Mouse (Mus musculus) left cerebral cortex, adult 6 months (tissue): ENCODE results near the gene Tex28. TPM values are rescaled to one million over a fixed set of nuclear protein-coding genes. Genes with fewer than 3 reads are reported as not detected.

Experiments
- long read RNA-seq, 2 experiments: library from polyadenylated mRNA; unstranded; transcript quantifications; one replicate each; pipeline ENCODE4 v2.0.0; 2019 to 2020
- polyA plus RNA-seq: library from polyadenylated mRNA; unstranded; fragments of <200 nt; fragmentation: Nextera tagmentation; gene quantifications from 2 replicates; pipeline ENCODE4 v1.2.3, GENCODE M21; 2021

Tex28 gene
- not detected in 2 replicates for polyA plus RNA-seq
- long read RNA-seq, experiment 1 = 0 reads
- long read RNA-seq, experiment 2 = 0 reads

GRCm38 (mm10) chrX:74167738-74168137 lies at the start of gene Tex28:
Gene Tex28 (minus strand): TSS chrX:74167838.

GRCm38 (mm10) chrX:74176959-74177358 lies 9.3 kb upstream of the Tex28 start, which contains the start of gene Tktl1:
Gene Tktl1 (plus strand): TSS chrX:74177259.

GRCm38 (mm10) chrX:74135263-74135662 lies 32.4 kb downstream of the Tex28 start, which contains the start of gene Mecp2:
Gene Mecp2 (minus strand): TSS chrX:74135363.

GRCm38 (mm10) chrX:74127164-74127563 lies 40.5 kb downstream of the Tex28 start, which contains the start of gene Opn1mw:
Gene Opn1mw (plus strand): TSS chrX:74127464.

Other genes starting within 250 kb of the Tex28 start
- 0.65 and 0.74 TPM in 2 replicates for gene Arhgap4, start 246.0 kb downstream of the Tex28 start, polyA plus RNA-seq
- gene Naa10, start 245.9 kb downstream of the Tex28 start, polyA plus RNA-seq = 85.9 and 89.8 TPM in 2 replicates
- 7.5 and 9.0 TPM in 2 replicates for gene Renbp, start 237.0 kb downstream of the Tex28 start, polyA plus RNA-seq
- 14.6 and 15.4 TPM in 2 replicates for gene Hcfc1, start 201.5 kb downstream of the Tex28 start, polyA plus RNA-seq
- 6.6 and 7.2 TPM in 2 replicates for gene Irak1, start 143.9 kb downstream of the Tex28 start, polyA plus RNA-seq
- 0.23 and 1.2 TPM in 2 replicates for gene Opn1mw, start 40.4 kb downstream of the Tex28 start, polyA plus RNA-seq
- 6.0 and 15.2 TPM in 2 replicates for gene Mecp2, start 32.5 kb downstream of the Tex28 start, polyA plus RNA-seq
- 0.13 TPM in 1 of 2 replicates, not detected in the other for gene Tktl1, start 9.4 kb upstream of the Tex28 start, polyA plus RNA-seq
- gene Flna, start 82.0 kb upstream of the Tex28 start, polyA plus RNA-seq = 3.0 and 3.1 TPM in 2 replicates
- 8.0 and 8.3 TPM in 2 replicates for gene Emd, start 86.8 kb upstream of the Tex28 start, polyA plus RNA-seq
- gene Rpl10, start 103.0 kb upstream of the Tex28 start, polyA plus RNA-seq = 1,226 and 1,360 TPM in 2 replicates
- 32.5 and 43.3 TPM in 2 replicates for gene Taz, start 114.1 kb upstream of the Tex28 start, polyA plus RNA-seq
- 2.0 and 2.9 TPM in 2 replicates for gene Dnase1l1, start 114.5 kb upstream of the Tex28 start, polyA plus RNA-seq
- gene Atp6ap1, start 129.3 kb upstream of the Tex28 start, polyA plus RNA-seq = 121 and 138 TPM in 2 replicates
- gene Gdi1, start 137.2 kb upstream of the Tex28 start, polyA plus RNA-seq = 172 and 250 TPM in 2 replicates
- 26.7 and 27.5 TPM in 2 replicates for gene Fam50a, start 145.2 kb upstream of the Tex28 start, polyA plus RNA-seq
- gene Plxna3, start 161.2 kb upstream of the Tex28 start, polyA plus RNA-seq = 1.5 and 1.6 TPM in 2 replicates
- 47.9 and 50.4 TPM in 2 replicates for gene Lage3, start 185.8 kb upstream of the Tex28 start, polyA plus RNA-seq
- 110 and 116 TPM in 2 replicates for gene Ubl4a, start 205.4 kb upstream of the Tex28 start, polyA plus RNA-seq
- gene Slc10a3, start 205.5 kb upstream of the Tex28 start, polyA plus RNA-seq = 3.3 and 3.8 TPM in 2 replicates
- 17.4 and 21.2 TPM in 2 replicates for gene Fam3a, start 225.4 kb upstream of the Tex28 start, polyA plus RNA-seq
- 7.3 and 10.4 TPM in 2 replicates for gene Ikbkg, start 225.5 kb upstream of the Tex28 start, polyA plus RNA-seq